Mouse (Mus musculus): ENCODE data around the gene B4galt3. TPM values are rescaled to one million over a fixed set of nuclear protein-coding genes. Genes with fewer than 3 reads are reported as not detected.

The B4galt3 gene
- 10 to 100 TPM; 27.1 to 36.6 TPM for total RNA-seq (2021)
- long read RNA-seq, experiment 1, transcript B4galt3-201 (8 exons, 1,998 nt) = major isoform, 7 of 13 reads
- long read RNA-seq, experiment 1, partial matches to known transcripts = 3 of 13 reads
- long read RNA-seq, experiment 1, other reads (novel, unspliced or antisense) = 3 of 13 reads
- long read RNA-seq, experiment 2, transcript B4galt3-201 (8 exons, 1,998 nt) = major isoform, 6 of 10 reads
- long read RNA-seq, experiment 2, partial matches to known transcripts = 0 of 10 reads
- long read RNA-seq, experiment 2, other reads (novel, unspliced or antisense) = 4 of 10 reads

DNA sequence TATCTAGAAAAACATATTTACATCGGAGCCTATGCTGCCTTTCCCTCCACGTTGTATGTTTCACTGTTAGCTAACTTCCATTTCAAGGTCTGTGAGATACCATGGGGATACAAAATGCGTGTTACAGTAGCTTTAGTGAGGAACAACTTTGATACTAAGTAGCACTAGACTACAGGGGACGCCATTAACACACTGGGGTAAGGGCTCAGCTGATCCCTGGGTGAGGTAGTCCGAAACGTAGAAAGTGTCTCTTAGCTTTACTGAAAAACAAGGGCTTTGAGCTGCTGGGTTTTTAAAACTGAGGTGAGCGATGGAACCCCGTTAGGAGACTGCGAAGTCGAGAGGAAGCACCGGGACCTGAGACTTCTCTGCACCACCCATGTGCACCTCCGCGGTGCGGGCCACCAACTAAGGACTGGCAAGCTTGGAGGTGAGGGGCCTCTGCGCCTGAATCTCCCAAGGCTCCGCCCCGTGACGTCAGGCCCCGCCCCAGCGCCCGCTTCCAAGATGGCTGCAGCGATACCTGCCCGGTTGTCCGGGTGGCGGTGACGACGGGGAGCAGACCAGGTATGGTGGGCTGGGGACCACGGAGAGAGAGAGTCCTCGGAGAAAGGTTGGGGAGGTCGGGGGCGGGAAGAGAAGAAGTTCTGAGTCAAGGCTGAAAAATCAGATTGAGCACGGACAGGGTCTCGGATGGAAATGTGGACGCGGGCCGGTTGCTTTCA lies at the start of gene B4galt3:
TSS of gene B4galt3 (plus strand) at position 481 of the 725 bp plus-strand sequence.
- DNase-seq = peak; percentile 98 to 99

DNA sequence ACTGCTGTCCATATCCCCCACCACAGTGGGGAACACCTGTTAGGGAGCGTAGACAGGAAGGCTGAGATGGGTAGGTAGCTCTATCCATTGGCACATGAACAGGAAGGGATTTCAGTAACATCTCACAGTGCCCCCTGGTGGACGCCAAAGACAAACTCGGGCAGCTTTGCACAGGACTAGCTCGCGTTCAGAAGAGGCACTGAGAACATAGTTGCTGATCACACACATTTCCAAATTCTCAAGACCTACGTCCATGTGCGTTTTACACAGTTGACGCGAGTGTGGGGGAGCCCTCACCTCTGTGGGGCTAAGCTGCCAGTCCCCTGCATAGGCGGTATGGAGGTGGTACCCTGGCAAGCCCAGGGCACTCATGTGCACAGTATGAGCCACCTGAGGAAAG lies 49.3 kb upstream of the B4galt3 start:
- peak; percentile 88 to 92 for DNase-seq

DNA sequence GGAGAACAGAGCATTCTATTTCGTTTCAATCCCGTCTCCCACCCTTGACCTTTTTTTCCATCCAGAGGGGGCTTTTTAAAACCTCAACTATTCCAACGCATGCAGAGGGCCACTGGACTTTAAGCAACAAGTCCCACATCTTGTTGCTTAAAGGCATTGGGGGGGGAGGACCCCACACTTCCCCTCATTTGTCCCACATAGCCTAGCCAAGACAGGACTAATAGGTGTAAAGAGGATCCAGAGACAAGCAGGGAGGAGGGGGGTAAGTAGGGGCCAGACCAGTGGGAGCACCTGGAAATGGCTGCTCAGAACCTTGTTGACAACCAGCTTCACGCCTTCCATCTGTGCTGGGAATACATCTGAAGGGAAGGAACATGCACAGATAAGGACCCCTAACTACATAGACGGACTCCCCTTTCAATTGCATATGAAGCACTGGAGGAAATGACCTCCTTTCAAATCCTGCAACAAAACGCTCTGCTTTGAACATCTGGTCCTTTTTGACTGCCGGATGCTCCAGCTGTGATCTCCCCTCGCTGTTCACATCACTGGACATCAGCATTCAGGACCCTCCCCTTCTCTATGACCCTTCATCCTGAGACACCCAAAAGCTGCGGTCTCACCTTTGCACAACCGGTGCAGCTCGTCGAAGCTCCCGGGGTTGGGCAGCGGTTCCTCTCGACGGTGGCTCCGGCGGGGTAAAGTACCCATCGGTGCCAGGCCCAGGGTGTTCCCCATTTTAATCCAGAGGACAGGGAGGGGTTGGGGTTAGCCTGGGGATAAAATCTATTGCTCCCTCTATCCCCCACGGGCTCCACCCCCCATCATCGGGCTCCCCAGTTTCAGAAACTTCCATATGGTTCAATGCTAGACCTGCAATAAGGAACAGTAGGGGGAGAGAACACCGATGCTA lies 48.6 kb upstream of the B4galt3 start:
- peak; percentile 27 to 35 for DNase-seq

DNA sequence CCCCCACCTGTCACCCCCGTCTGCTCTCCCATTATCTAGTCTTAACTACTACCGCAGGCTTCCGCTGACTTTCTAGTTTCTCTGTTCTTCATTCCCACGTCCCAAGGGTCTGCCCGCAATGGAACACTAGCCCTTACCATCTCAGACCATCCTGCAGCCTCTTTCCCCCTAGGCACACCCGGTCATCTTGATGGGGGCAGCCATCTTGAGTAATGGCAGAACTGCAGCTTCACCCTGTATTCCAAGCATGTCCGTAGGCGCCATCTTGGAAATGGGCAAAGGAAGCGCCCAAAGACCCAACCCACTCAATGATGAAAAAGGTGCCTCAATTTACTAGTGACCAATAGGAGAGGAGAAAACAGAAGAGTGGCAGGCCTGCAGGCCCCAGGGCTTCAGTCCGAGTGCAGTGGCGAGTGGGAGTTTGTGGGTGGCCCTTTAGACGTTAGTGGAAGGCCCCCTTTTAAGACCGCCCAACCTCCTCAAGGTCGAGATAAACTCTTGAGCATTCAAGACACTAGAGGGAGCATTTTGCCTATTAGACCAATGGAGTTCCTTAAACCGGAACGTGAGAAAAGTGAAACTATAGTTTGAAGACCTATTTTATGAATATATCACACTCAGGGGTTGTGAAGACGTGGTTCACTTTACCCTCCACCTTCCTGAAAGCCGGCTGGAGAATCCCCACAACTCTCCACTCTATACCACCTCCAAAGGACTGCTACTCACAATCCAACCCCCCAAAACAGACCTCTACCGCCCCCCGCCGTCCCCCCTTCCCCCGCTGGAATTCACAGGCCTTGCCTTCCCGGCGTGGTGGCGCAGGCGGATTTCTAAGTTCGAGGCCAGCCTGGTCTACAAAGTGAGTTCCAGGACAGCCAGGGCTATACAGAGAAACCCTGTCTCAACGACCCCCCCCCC lies 47.6 kb upstream of the B4galt3 start, which contains the start of gene Tomm40l:
TSS of gene Tomm40l (minus strand) at position 277 of the 918 bp plus-strand sequence.
- DNase-seq = peak; percentile 91 to 93

GRCm38 (mm10) chr1:171223168-171223567 lies 47.0 kb upstream of the B4galt3 start:
- DNase-seq = no peak

DNA sequence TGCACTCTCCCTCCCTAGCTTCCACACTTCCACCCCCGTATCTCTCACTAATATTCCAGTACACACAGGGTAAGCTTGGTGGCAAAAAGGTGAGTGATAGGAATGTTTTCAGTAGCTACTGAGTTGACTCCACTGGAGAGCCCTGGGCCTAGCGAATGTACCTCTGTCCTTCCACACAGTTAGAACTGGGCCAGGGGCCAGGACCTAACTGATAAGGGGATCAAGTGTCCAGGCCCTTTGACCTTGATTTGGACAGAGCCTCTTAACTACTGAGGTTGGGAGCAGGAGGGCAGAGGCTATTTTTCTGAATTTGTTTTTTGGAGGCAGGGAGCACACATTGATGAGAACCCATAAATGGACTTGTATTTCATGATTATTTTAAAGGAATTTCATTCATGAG lies 46.3 kb upstream of the B4galt3 start:
- peak; percentile 76 to 80 for DNase-seq

- no peak for DNase-seq
Measured at GRCm38 (mm10) chr1:171224857-171225256, 45.3 kb upstream of the B4galt3 start, which contains the start of gene Apoa2. Gene Apoa2 (plus strand): TSS chr1:171225054.

- DNase-seq = no peak
Measured at GRCm38 (mm10) chr1:171226780-171227179, 43.3 kb upstream of the B4galt3 start.

- peak in 1 of 2 experiments; percentile 28 for DNase-seq
Measured at GRCm38 (mm10) chr1:171227879-171228278, 42.2 kb upstream of the B4galt3 start.

DNA sequence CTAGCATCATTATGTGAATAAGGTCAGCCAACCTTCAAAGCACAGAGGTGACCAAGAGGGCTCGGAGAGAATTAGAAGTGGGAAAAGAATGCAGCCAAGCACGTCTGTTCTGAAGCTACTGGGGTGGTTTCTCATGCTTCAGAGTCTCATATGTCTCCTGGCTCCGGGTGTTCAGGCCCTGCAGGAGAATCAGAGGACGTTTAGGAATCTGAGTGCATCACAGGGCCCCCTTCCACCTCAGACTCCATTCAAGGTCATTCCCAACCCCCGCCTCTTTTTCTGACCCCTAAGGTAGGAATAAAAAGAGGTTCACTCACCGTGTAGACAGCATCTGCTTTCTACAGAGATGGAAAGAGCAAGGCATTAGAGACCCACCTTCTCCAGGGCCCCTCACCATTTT lies 40.4 kb upstream of the B4galt3 start:
- DNase-seq = no peak

DNA sequence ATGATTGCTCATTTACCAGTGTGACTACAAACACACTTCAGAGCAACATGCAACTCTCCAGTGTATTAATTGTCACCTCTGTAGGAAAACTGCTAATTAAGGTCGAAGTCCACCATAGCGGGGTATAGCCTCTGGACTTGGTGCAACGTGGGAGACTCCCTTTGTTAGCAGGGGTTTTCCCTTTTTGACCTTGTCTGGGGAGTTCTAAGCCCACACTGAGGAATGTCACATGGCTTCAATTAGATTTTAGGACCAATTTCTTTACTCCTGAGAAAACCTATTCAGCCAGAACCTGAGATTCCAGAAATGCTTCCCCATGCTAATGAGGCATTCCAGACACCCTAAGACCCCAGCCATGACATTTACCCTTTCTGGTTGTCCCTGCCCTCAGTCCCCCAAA lies 39.9 kb upstream of the B4galt3 start:
- no peak for DNase-seq

GRCm38 (mm10) chr1:171231844-171232243 lies 38.3 kb upstream of the B4galt3 start:
- DNase-seq = no peak

GRCm38 (mm10) chr1:171232348-171232747 lies 37.8 kb upstream of the B4galt3 start:
- DNase-seq = no peak

DNA sequence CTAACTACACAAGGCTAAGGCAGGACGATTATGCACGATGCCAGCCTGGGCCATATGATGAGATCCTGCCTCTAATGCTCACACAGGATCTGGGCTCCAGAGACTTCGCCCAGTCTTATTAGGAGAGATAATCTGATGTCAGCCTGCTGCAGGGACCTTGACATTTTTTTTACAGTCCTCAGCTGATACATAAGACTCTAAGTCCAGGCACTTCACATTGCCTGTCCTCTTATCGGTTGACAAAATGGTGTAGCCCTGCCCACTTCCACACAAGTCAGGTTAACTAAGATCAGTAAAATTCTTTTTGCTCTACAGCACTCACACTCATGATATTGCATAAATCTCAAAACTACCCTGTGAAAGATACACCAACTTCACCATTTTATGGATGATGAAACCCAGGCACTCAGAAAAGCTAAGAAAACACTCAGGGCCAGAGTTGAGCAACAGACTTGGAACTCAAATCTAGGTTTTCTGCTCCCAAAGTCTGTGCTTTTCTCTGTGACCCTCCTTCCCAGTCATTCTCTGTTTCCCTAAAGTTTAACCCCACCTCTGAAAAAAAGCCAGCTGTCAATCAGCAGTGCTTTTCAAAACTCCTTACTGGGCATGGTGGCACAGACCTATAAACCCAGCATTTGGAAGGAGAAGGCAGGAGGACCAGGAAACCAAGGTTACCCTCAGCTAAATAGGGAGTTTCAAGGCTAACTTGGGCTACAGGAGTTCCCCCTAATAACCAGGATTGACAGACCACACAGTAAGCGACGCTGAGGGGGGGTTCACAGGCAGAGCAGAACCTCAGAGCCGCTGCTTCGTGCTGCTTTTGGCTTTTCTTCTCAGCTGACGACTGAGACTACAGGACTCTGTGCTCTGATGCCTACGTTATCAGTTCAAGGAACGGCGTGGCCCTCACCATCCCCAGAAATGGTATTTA lies 37.1 kb upstream of the B4galt3 start:
- DNase-seq = peak in 1 of 2 experiments; percentile 38

GRCm38 (mm10) chr1:171234126-171234525 lies 36.0 kb upstream of the B4galt3 start, which contains the start of gene Fcer1g:
Gene Fcer1g (minus strand): TSS chr1:171234365.
- no peak for DNase-seq

DNA sequence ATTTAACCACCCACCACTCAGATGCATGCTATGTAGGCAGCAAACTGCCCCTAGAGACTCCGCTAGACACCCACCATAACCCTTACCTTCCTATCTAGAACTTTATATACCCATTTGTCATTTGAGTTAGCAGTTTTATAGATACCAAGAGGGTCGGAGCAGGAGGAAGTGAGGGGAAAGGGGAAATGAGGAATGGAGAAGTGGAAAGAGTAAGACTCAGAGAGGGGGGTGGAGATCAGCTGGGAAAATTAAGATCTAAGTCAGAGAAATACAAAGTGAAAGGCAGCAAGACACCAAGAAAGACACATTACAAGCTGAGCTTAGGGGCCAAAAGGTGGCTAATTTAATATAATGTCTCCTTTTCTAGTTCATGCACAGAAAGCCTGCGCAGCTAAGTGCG lies 35.6 kb upstream of the B4galt3 start:
- DNase-seq = no peak

GRCm38 (mm10) chr1:171235791-171236190 lies 34.3 kb upstream of the B4galt3 start:
- no peak for DNase-seq

DNA sequence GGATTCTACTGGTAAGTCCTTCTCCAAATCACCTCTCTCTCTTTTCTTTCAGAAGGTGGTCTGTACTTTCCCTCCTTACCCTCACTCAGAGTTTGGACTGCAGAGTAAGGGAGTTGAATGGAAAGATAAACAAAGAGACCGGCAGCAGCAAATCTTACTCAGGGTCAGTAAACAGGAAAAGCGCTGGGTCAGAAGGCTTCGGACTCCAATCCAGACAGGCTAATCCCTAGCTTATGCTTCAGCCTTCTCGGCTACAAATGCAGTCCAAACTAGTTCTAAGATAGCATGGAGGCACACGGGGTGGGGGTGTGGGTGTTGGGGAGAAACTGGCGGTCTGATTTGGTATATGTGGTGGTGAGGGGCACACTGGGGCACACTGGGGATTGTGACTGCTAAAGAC lies 32.7 kb upstream of the B4galt3 start:
- no peak for DNase-seq

GRCm38 (mm10) chr1:171238463-171238862 lies 31.7 kb upstream of the B4galt3 start:
- peak; percentile 80 to 85 for DNase-seq

Data from adrenal gland, postnatal 36 days (tissue).